Mouse (Mus musculus): Measurements from ENCODE around the gene Klf6.

Klf6 gene

DNA sequence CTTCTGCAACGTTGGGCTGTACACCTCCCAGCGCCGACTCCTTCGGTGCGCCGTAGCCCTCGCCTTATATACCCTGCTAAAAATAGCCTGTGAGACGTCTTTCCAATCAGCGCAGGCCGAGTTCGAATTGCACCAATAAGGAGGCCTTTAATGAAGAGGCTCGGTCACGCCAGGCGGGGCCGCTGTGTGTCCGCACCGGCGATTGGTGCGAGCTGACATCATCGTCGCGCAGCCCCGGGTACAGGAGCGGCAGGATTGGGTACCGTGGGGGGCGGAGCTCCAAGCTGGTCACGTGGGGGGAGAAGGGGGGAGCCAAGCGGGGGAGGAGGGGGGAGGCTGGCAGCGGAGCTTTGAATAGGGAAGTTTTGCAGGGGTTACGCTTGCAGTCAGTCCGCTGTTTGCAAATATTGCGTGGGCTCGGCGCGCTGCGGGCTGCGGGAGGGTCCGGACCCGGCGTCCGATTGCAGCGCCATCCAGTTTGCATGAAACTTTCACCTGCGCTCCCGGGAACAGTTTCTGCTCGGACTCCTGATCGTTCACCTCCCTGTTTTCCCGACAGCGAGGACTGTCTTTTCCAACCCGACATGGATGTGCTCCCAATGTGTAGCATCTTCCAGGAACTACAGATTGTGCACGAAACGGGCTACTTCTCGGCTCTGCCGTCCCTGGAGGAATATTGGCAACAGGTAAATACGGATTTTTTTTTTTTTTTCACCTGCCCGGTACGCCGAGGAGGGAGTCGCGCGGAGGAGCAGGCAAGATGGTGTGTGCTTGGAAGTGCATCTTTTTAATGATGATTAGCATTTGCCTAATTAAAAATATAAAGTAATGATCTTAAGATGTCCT is at the start of gene Klf6:
Klf6 (plus strand) TSS at position 326 of the 846 bp plus-strand sequence.
- peak; percentile 99 for DNase-seq

DNA sequence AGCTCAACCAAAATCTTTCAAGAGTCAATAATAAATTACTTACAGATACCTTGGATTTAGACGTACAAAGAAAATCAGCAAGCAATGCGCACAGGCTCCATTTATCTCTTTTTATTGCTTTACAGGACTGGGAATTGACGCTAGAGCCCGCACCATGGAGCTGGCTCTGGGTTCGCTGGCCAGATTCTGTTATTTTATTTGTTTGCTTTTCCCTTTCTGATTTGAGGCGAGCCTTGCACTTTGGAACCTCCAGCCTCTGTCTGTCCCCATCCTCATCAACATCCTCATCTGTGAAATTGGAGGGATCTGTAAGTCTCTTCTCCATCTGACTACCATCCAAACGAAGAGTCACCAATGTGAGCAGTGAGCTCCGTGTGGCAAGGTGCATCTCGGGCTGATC is 47.8 kb upstream of the Klf6 start:
- no peak for DNase-seq

- DNase-seq: no peak
These were observed 44.0 kb upstream of the Klf6 start for GRCm38 (mm10) chr13:5817250-5817649.

- DNase-seq: no peak
These were observed 42.1 kb upstream of the Klf6 start for GRCm38 (mm10) chr13:5819173-5819572.

GRCm38 (mm10) chr13:5822586-5822985 is 38.7 kb upstream of the Klf6 start:
- DNase-seq: peak; percentile 30

GRCm38 (mm10) chr13:5823150-5823549 is 38.1 kb upstream of the Klf6 start:
- DNase-seq: no peak

DNA sequence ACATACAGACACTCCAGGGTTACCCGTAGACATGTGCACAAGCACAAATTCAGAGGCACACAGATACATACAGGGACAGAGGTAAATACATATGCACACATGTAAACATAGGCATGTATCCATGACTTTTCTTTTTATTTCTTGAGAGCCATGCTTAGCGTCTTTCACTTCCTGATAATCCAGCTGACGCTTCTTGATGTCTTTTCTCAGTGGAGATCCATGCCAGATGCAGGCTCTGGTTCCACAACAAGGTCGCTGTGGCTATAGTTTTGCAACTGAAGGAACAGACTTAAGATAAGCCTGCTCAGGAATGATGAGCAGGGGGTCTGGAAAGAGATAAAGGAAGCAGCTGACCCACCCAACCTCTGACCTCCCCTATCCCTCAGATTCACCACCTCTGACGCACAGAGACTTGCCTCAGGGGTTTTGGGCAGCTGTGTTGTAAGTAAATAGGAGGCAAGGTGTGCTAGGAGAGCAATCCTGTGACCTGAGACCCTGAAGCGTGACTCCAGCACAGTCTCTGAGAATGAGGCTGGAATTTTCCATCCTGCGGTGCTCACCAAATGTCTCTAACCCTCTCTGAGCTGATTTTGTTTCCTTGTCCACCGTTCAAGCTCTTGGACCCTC is 37.0 kb upstream of the Klf6 start:
- DNase-seq: no peak

DNA sequence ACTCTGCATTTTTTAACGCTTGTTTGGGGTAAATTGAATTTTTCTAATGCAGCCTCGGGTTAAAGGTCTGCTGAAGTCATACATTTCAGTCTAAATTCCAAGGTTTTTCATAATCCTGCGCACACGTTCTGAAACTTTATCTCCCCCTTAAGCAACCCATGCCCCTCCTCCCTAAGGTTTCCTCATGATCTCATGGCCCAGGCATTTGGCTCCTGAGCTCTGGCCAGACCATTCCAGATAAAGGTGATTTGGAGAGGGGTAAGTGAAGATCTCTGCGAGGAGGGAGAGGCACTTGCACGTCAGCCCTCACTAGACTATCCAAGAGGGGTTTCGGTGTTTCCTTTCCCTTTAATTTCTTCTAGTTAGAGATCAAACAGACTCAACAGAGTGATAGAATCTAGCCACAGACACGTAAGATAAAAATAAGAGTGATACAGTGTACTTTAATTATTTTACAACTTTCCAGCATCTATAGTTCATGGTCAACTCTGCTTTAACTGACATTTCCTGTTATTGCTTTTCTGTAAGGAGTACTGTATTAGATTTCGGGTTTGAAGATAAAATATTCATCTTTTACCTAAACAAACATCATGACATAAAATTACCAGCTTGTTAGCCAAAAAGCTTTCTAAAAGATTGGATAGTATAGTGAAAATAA is 35.0 kb upstream of the Klf6 start:
- peak; percentile 41 for DNase-seq

DNA sequence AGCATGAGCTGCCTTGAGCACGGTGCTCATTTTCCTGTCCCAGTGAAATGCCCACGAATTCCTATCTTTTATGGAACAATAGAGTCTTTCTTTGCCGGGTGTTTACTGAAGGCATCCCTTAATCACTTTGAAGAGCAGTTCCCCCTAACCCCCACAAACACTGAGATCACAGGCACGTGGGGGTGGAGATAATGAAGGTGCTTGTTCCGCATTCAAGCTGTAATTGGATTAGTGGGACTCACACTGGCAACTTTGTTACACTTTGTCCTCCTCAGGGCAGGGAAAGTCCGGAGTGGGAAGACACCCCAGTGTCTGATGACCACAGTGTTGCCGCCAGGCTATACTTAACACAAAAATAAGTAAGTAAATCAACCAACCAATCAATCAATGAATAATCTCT is 29.3 kb upstream of the Klf6 start:
- no peak for DNase-seq

GRCm38 (mm10) chr13:5837174-5837777 is 24.0 kb upstream of the Klf6 start:
- no peak for DNase-seq

DNA sequence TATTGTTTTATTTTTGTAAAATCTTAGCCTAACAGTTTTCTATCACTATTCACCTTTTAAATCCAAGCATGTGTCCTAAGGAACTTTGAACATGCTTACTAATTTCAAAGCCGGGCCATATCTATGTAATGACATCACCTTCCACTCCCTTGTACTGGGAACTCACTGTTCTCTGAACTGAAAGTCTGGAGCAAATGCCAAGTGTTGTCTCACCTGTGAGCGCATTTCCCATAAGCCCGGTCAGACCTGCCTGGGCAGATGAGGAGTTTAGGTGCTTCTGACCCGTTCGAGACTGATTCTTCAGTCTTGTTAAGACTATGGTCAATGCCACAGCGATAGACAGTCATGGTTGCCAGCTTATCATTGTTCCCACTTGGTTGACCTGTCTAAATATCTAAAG is 19.9 kb upstream of the Klf6 start:
- no peak for DNase-seq

- no peak for DNase-seq
These were observed 18.4 kb upstream of the Klf6 start for GRCm38 (mm10) chr13:5842911-5843310.

- no peak for DNase-seq
These were observed 17.5 kb upstream of the Klf6 start for GRCm38 (mm10) chr13:5843829-5844228.

DNA sequence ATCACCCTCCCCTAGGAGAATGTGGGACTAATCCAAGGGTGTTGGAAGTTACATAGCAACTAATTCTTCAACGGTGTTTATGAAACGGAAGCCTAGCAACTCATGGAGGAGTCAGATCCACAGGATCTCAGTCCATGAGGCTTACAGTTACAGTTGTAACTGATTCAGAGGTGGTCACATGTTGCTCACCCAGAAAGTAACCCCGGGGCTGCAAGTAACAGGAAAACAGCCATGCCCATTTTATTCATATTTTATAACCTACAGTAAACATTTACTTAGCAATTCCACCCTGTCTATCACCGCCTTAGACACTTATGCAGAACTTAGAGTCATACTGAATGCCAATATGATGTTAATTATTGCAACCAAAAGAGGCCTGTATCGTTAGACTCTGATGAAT is 16.9 kb upstream of the Klf6 start:
- DNase-seq: no peak

DNA sequence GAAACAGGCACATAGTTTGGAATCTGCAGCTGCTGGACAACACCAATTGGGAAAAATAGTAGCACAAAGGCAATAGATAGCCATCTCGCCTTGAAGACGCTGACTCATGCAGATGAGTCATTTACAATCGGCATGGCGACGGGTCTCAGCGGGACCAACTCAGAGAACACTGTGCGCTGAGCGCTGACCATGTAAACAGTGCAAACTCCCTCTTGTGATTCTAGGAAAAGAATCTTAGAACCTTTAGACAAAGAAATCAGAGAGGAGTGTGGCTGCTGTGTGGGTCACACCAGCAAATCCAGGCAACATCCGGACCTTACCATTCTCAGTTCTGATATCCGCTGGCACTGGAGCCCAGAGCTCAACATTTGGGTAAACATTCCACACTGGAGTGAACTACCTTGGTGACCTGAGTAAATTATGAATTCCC is 16.1 kb upstream of the Klf6 start:
- DNase-seq: peak; percentile 56

GRCm38 (mm10) chr13:5845605-5846004 is 15.7 kb upstream of the Klf6 start:
- DNase-seq: peak; percentile 24

- no peak for DNase-seq
These were observed 14.4 kb upstream of the Klf6 start for GRCm38 (mm10) chr13:5846860-5847259.

DNA sequence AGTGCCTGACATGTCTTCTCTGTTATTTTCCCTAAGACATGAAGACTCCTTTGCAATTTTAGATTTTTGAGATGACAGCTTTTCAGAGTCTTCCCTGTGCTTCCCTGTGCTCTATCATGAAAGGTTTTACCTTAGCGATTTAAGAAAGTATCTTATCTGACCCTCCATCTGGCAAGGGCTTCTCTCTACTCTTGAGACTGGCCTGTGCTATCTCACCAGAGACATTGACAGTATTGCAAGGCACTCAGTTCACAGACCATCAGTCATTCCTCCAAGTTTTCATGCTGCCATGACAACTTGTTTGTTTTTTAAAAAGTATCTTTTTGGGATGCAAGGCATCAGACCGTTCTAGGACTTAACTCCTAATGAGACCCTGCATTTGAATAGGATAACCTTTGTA is 13.5 kb upstream of the Klf6 start:
- no peak for DNase-seq

GRCm38 (mm10) chr13:5860651-5861156 is 578 bp upstream of the Klf6 start:
- DNase-seq: peak; percentile 71

DNA sequence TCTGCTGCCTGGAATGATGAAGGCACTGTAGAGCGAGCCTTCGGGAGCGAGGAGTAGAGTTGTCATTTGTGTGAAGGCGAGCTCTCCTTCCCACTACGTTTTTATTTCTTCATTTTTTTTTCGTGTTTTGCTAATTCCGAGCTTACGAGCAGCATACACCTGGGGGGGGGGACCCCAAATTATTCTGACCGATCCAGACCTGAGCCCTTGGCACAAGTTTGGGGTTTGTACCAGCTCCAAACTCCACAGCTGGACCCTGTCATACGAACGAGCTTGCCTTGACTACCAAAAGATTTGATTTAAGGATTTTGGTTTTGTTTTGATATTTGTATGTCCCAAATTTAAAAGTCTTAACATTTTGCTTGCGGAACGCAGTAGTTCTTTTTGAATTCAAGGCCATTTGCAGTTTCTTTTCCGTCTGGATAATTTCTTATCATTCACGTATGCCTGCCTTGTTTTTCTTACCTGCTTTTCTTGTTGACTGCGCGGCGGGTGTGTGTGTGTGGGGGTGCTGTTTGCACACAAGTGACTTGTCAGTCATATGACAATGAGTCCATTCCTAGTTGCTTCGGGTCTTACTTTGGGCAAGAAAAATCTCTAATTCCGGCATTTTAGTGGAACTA is 832 bp downstream of the Klf6 start:
- DNase-seq: peak; percentile 61

DNA sequence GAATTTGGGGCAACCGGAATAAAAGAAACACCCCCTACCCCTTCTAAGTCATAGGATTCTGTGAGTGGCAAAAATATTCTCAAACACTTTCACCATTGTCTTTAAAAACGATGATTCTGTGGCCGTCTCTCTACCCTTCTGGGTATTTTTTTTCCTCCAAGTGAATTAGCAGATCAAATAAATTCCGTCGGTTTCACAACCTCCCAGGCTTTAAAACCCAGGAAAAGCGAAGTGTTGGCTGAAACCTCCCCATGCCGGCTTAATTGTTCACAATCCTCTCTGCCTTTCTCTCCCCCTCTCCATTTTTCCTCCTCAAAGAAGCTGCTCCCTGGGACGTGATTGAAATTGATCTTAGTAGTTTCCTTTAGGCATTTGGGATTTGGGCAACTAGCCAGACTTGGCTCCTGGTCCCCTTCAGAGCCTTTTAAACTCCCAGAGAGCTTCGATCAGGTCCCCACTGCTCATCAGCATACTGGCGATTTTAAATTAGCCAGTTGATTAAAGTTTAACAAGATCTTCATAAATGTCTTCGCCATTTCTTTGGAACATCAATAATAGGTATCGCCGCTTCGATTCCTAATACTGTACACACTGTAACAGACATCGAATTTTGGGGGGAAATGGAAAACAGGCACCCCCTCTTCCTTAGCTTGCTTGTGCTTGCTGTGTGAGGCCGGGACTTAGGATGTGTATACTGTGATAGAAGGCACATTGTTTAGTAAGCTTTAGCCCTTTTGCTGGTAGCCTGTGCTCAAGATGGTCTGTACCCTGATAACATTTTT is 1.5 kb downstream of the Klf6 start:
- peak; percentile 50 for DNase-seq

- peak; percentile 57 for DNase-seq
These were observed 2.2 kb downstream of the Klf6 start for GRCm38 (mm10) chr13:5863408-5863891.
